Comparison of ENCODE assay signal across 25 mouse cellular contexts in the genomic region with DNA sequence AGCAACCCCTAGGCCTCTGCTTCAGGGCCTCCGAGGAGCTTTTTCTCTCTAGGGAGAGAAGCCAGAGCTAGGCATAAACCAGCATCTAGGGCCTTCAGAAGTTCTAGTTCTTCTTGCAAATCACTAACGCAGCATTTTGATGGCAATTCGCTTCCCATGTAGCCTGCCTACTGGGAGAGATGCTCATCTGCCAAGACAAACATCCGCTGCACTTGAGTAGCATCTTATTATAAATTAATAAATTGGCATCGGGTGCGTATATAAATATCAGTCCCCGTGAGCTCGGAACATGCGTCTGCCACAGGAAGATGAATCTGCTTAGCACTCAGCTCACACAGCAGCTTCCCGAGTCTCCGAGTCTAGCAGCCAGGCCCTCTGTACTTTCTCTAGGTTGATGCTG. TPM values are rescaled to one million over a fixed set of nuclear protein-coding genes. Genes with fewer than 3 reads are reported as not detected.
DNase-seq lines count a peak whose midpoint lies in the region; ATAC-seq and TF ChIP-seq lines count a peak whose summit lies in the region.
"Had no signal": no experiment of that assay in that cellular context is flagged by ENCODE, and none has a peak within 500 bp of the region (broad histone marks: within the 10 kb centered on the region; RNA-seq: fewer than 3 reads in every experiment).

No protein-coding gene starts in this region.

- H3K4me1 ChIP-seq in forebrain, embryonic 13.5 days: peaks cover 55% of the 10 kb centered on the region
- H3K4me1 ChIP-seq in forebrain, embryonic 16.5 days (replicated peaks; ENCODE audit: control insufficient read depth, insufficient read depth, low read length): peaks cover 48% of the 10 kb centered on the region
- H3K4me1 ChIP-seq in neural tube, embryonic 13.5 days (replicated peaks): peaks cover 60% of the 10 kb centered on the region

- no peak for ATAC-seq in forebrain, embryonic 13.5 days
- no peak for ATAC-seq in forebrain, embryonic 16.5 days
- no peak for ATAC-seq in neural tube, embryonic 13.5 days (ENCODE audit: low read depth)
- ATAC-seq: intestine, embryonic 16.5 days had no signal

- WGBS in forebrain, embryonic 13.5 days: 81% methylated on average over 11 of the region's 11 CpGs
- 64% methylated on average over 11 of the region's 11 CpGs for WGBS in forebrain, embryonic 16.5 days
- 56% methylated on average over 11 of the region's 11 CpGs for WGBS in neural tube, embryonic 13.5 days

- DNase-seq in layer of hippocampus, adult 2 months (ENCODE audit: low spot score in 2 of 2): no peak
- DNase-seq in layer of hippocampus, adult 11-12 months (ENCODE audit: low spot score): no peak
- DNase-seq in neural tube, embryonic 10.5 days (ENCODE audit: extremely low spot score, low spot score): no peak
- no peak for DNase-seq in cerebellum, postnatal 14 days
- DNase-seq: adrenal gland, postnatal 14 days; cerebellum, adult 9-10 months; gastrocnemius, postnatal 14 days; heart, adult 11 months; kidney, adult 9 months; kidney, postnatal 14 days; lung, embryonic 14.5 days; thymus, postnatal 25 days had no signal

- H3K4me3 ChIP-seq in forebrain, embryonic 13.5 days: no peak overlapping the region
- H3K4me3 ChIP-seq in forebrain, embryonic 16.5 days (replicated peaks; ENCODE audit: low read length): no peak overlapping the region
- H3K4me3 ChIP-seq in layer of hippocampus, adult 2 months: no peak overlapping the region
- H3K4me3 ChIP-seq in neural tube, embryonic 13.5 days: no peak overlapping the region
- H3K4me3 ChIP-seq: embryonic facial prominence, embryonic 10.5 days; limb, embryonic 15.5 days; megakaryocyte, embryonic 14.5 days; myocyte; stomach, embryonic 15.5 days had no signal

- no peaks in the 10 kb centered on the region for H3K27me3 ChIP-seq in forebrain, embryonic 13.5 days
- H3K27me3 ChIP-seq in forebrain, embryonic 16.5 days (replicated peaks; ENCODE audit: control insufficient read depth, insufficient read depth, low read length): no peaks in the 10 kb centered on the region
- H3K27me3 ChIP-seq in neural tube, embryonic 13.5 days: no peaks in the 10 kb centered on the region
- H3K27me3 ChIP-seq: limb, embryonic 15.5 days; stomach, embryonic 15.5 days had no signal

- H3K36me3 ChIP-seq in forebrain, embryonic 13.5 days (ENCODE audit: poor library complexity, severe bottlenecking): no peaks in the 10 kb centered on the region
- no peaks in the 10 kb centered on the region for H3K36me3 ChIP-seq in forebrain, embryonic 16.5 days (ENCODE audit: control insufficient read depth, insufficient read depth)
- no peaks in the 10 kb centered on the region for H3K36me3 ChIP-seq in neural tube, embryonic 13.5 days
- H3K36me3 ChIP-seq: embryonic facial prominence, embryonic 10.5 days; limb, embryonic 15.5 days; stomach, embryonic 15.5 days had no signal

- H3K4me2 ChIP-seq in forebrain, embryonic 13.5 days: no peak overlapping the region
- H3K4me2 ChIP-seq in forebrain, embryonic 16.5 days (ENCODE audit: low read length): no peak overlapping the region
- no peak overlapping the region for H3K4me2 ChIP-seq in neural tube, embryonic 13.5 days
- H3K4me2 ChIP-seq: heart, embryonic 11.5 days; limb, embryonic 15.5 days; lung, embryonic 14.5 days; stomach, embryonic 15.5 days had no signal

- no peaks in the 10 kb centered on the region for H3K9me3 ChIP-seq in forebrain, embryonic 13.5 days (replicated peaks)
- H3K9me3 ChIP-seq in forebrain, embryonic 16.5 days (ENCODE audit: control insufficient read depth, low read length): no peaks in the 10 kb centered on the region
- H3K9me3 ChIP-seq in neural tube, embryonic 13.5 days: no peaks in the 10 kb centered on the region
- H3K9me3 ChIP-seq: embryonic facial prominence, embryonic 10.5 days; limb, embryonic 15.5 days; megakaryocyte, embryonic 14.5 days; stomach, embryonic 15.5 days had no signal

- 0 out of 2 replicates have a peak overlapping the region, but pooled peaks have one; percentile 12 for H3K27ac ChIP-seq in forebrain, embryonic 13.5 days
- no peak overlapping the region for H3K27ac ChIP-seq in forebrain, embryonic 16.5 days (ENCODE audit: low read length)
- peak overlapping the region; percentile 71 for H3K27ac ChIP-seq in layer of hippocampus, adult 2 months
- peak overlapping the region; percentile 76; the same call in 1 of the 2 replicates for H3K27ac ChIP-seq in neural tube, embryonic 13.5 days (replicated peaks)
- H3K27ac ChIP-seq: embryonic facial prominence, embryonic 10.5 days; limb, embryonic 15.5 days; liver, embryonic 14.5 days; stomach, embryonic 15.5 days had no signal

- TF ChIP-seq CTCF in layer of hippocampus, adult 2 months (conservative IDR thresholded peaks at IDR 0.05): no peak

- H3K9ac ChIP-seq in forebrain, embryonic 13.5 days: 0 out of 2 replicates have a peak overlapping the region, but pooled peaks have one; percentile 14
- no peak overlapping the region for H3K9ac ChIP-seq in forebrain, embryonic 16.5 days (replicated peaks; ENCODE audit: low read depth, low read length)
- H3K9ac ChIP-seq in neural tube, embryonic 13.5 days: no peak overlapping the region
- H3K9ac ChIP-seq: limb, embryonic 15.5 days; liver, embryonic 14.5 days; lung, embryonic 14.5 days; stomach, embryonic 15.5 days had no signal

RNA-seq across cellular contexts. Expression of a gene that starts 50.9 kb away (rescaled TPM):
- polyA plus RNA-seq in forebrain, embryonic 13.5 days (2015; fragmentation: Nextera tagmentation; extraction: Ambion mirVana): 2.8 and 3.5 TPM in 2 replicates
- polyA plus RNA-seq in forebrain, embryonic 16.5 days (2015; fragmentation: Nextera tagmentation; extraction: Ambion mirVana): 4.0 and 4.9 TPM in 2 replicates
- total RNA-seq in layer of hippocampus, adult 2 months (2021): 100 to 1,000 TPM; 236 to 254 TPM
- polyA plus RNA-seq in neural tube, embryonic 13.5 days (2015; fragmentation: Nextera tagmentation; extraction: Ambion mirVana): 6.8 and 7.9 TPM in 2 replicates
- total RNA-seq: hematopoietic stem cell, adult 5-6 weeks; neutrophil, adult 5-6 weeks had no signal
